Mouse (Mus musculus) heart, adult 2 months (tissue): ENCODE measurements around the gene Fxyd7. TPM values are rescaled to one million over a fixed set of nuclear protein-coding genes. Genes with fewer than 3 reads are reported as not detected.

Experiments used
- DNase-seq, 2 experiments: peaks; one replicate each; pipeline ENCODE4 v3.0.0; 2021
- H3K27ac ChIP-seq: fragments of 200-600 bp; 2 replicates; pipeline ENCODE4 v1.8.1; 2022
- H3K27me3 ChIP-seq: fragments of 200-500 bp; 2 replicates; pipeline ENCODE4 v1.6.1; 2012; ENCODE audit warnings: mild to moderate bottlenecking, low read length, inconsistent platforms, mixed read lengths; ENCODE audit not compliant: control insufficient read depth, insufficient read depth
- H3K36me3 ChIP-seq: fragments of 200-500 bp; 2 replicates; pipeline ENCODE4 v1.6.1; 2012; ENCODE audit warnings: low read length, inconsistent platforms; ENCODE audit not compliant: control insufficient read depth, insufficient read depth
- H3K4me1 ChIP-seq: fragments of 200-500 bp; 2 replicates; pipeline ENCODE4 v1.6.1; 2011; ENCODE audit warnings: low read length; ENCODE audit not compliant: control insufficient read depth, insufficient read depth
- H3K4me3 ChIP-seq: fragments of 200-600 bp; 2 replicates; pipeline ENCODE4 v1.8.1; 2022
- H3K79me2 ChIP-seq: fragments of 200-500 bp; replicated peaks from 2 replicates; pipeline ENCODE4 v1.6.1; 2012; ENCODE audit warnings: mild to moderate bottlenecking, inconsistent platforms, low read length, moderate library complexity, mixed read lengths; ENCODE audit not compliant: control insufficient read depth, insufficient read depth
- H3K9ac ChIP-seq: fragments of 200-500 bp; 2 replicates; pipeline ENCODE4 v1.6.1; 2012; ENCODE audit warnings: low read depth, mild to moderate bottlenecking, control low read depth, inconsistent platforms, low read length, mixed read lengths
- CTCF ChIP-seq: fragments of 200-600 bp; IDR thresholded peaks from 2 replicates; pipeline ENCODE4 v1.8.1; 2022; ENCODE audit warnings: antibody characterized with exemption, mild to moderate bottlenecking, moderate library complexity
- EP300 ChIP-seq: fragments of 200-500 bp; IDR thresholded peaks from 2 replicates; pipeline ENCODE4 v1.6.1; 2011; ENCODE audit warnings: low read depth, low read length, control low read depth; ENCODE audit not compliant: insufficient read depth
- POLR2A ChIP-seq: fragments of 200-500 bp; IDR thresholded peaks from 2 replicates; pipeline ENCODE4 v1.6.1; 2011; ENCODE audit warnings: mild to moderate bottlenecking, low read depth, low read length, control low read depth; ENCODE audit not compliant: insufficient read depth
- WGBS: fragments of 180-500 bp; shearing (Covaris S2); methylation state at CpG from one replicate; pipeline ENCODE4 v1.1.7; 2018; 5-methylcytosine and 5-hydroxymethylcytosine counted together
- intact Hi-C: fragments of 180-260 bp; cut with DNase I; formaldehyde crosslinking; loops from one replicate; pipeline ENCODE4 v1.15.1; 2025
- polyA plus RNA-seq: library from polyadenylated mRNA; depleted of rRNA; stranded (reverse); fragments of >200 nt; gene quantifications from 2 replicates; pipeline ENCODE4 v1.2.3, GENCODE M21; 2012
- total RNA-seq, 2 experiments: library from RNA; stranded (reverse); gene quantifications; 2 replicates each; pipeline ENCODE4 v1.2.3; 2021

Gene Fxyd7
- total and polyA plus RNA-seq, 3 experiments, result 0.63 to 3.4 (median 1.5) TPM

DNA sequence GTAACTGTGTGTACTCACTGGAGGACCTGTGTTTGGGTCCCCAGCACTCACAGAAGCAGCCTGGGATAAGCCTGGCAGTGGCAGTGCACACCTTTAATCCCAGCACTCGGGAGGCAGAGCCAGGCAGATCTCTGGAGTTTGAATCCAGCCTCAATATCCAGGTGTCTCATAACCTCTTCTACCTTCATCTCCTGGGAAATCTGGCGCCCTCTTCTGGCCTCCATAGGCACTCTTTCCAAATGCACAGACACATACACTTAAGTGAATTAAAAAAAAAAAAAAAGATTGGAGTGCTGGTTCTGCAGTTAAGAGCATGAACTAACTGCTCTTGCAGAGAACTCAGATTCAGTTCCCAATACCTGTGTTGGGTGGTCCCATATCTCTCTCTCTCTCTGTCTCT is 20.6 kb downstream of the Fxyd7 start:
- H3K36me3 ChIP-seq, result no peaks in the 10 kb centered on the region
- no peak overlapping the region for H3K27ac ChIP-seq
- peaks cover 5% of the 10 kb centered on the region for H3K4me1 ChIP-seq
- H3K4me3 ChIP-seq, result no peak overlapping the region
- no peak for DNase-seq
- H3K27me3 ChIP-seq, result no peaks in the 10 kb centered on the region
- H3K9ac ChIP-seq, result no peak overlapping the region
- intact Hi-C loops, result no loop called here
- 70% methylated on average over 2 of the region's 2 CpGs for WGBS
- no peaks in the 10 kb centered on the region for H3K79me2 ChIP-seq
- no peak for TF ChIP-seq EP300
- peak; percentile 34; the same call in 1 of the 2 replicates for TF ChIP-seq CTCF
- TF ChIP-seq POLR2A, result no peak

DNA sequence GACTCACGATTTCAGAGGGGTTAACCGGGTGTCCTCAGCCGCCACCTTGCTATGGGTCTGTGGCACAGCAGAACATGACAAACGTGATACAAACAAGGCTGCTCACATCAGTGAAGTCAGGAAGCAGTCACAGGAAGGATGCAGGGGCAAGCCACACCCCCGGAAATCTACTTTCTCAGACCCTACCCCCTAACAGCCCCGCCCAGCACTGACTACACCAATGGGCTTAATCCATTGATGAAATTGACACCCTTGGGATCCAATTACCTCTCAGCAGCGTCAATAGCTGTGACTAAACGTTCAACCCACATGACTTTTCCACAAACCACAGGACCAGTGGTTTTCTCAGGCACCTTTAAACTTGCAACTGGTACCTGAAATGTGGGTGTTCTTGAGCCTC is 22.7 kb downstream of the Fxyd7 start:
- intact Hi-C loops, result no loop called here

DNA sequence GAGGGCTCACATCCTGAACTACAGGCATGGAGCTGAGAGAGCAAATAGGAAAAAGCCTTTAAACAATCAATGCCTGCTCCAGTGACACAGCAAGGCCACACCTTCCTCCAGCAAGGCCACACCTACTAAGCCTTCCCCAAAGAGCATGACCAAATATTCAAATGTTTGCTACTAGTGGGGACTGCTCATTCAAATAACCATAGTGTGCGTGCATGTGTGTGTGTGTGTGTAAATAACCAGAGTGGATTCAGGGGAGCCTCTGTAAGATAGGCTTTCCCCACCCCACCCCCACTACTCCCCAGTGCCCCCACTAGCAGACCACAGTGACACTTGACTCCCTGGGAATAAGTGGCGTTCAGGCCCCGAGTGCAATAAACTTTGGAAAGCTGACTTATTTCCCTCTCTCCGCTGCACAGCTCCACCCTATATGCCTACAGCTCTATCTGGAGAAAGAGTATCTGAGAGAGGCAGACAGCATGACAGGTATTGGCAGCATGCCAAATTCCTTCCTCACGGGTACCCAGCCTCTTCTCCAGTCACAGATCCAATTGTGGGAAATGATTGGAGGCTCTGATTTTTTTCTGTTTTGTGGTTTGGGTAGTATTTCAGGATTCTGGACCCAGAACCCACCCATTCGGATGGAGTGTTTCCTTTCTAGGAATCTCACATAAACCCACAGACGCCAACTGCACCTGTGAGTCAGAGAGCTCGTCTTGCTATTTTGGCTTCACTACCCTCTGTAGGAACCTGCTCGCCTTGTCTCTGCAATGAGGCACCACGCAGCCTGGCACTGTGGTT is 34.0 kb downstream of the Fxyd7 start:
- Histone ChIP-seq H3K27me3 (no peaks in the 10 kb centered on the region), H3K27ac (no peak overlapping the region), H3K4me3 (no peak overlapping the region), H3K4me1 (no peaks in the 10 kb centered on the region), H3K36me3 (no peaks in the 10 kb centered on the region), H3K9ac (no peak overlapping the region), H3K79me2 (no peaks in the 10 kb centered on the region)
- DNase-seq, result no peak
- 35% methylated on average over 10 of the region's 10 CpGs for WGBS
- intact Hi-C loops, result no loop called here
- no peak for TF ChIP-seq CTCF
- TF ChIP-seq EP300, result no peak
- TF ChIP-seq POLR2A, result no peak

More for the DNA sequence above, 22.7 kb downstream of the Fxyd7 start:
- Histone ChIP-seq H3K4me3 (no peak overlapping the region), H3K27me3 (no peaks in the 10 kb centered on the region), H3K79me2 (no peaks in the 10 kb centered on the region), H3K36me3 (no peaks in the 10 kb centered on the region), H3K9ac (no peak overlapping the region), H3K4me1 (peaks cover 3% of the 10 kb centered on the region), H3K27ac (no peak overlapping the region)
- TF ChIP-seq EP300 (no peak), CTCF (no peak), POLR2A (no peak)
- DNase-seq, result no peak
- 67% methylated on average over 8 of the region's 8 CpGs for WGBS

DNA sequence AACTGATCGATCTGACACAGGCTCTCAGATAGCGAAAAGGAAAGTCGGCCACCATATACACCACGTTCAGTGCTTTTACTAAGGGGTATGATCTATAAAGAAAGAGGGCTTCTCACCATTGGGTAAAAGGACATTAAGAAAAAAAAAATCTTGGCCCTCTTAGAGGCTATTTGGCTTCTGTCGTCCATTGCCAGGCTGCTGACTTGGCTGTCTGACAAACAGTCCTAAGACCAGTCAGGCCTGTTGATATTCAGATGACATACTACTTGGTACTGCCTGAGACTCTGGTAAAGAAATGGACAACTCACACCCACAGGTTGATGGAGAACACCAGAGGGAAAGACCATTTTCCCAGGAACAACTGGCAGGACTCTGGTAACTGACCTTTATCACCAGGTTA is 38.3 kb downstream of the Fxyd7 start:
- TF ChIP-seq EP300, result no peak
- no peak for TF ChIP-seq CTCF
- TF ChIP-seq POLR2A, result no peak
- 70% methylated on average over 5 of the region's 5 CpGs for WGBS
- no peak overlapping the region for H3K27ac ChIP-seq
- no peak for DNase-seq
- H3K4me3 ChIP-seq, result no peak overlapping the region
- intact Hi-C loops, result no loop called here
- H3K79me2 ChIP-seq, result no peaks in the 10 kb centered on the region
- peaks cover under 1% of the 10 kb centered on the region; the same call in 1 of the 2 replicates for H3K4me1 ChIP-seq
- H3K9ac ChIP-seq, result no peak overlapping the region
- no peaks in the 10 kb centered on the region for H3K36me3 ChIP-seq
- no peaks in the 10 kb centered on the region for H3K27me3 ChIP-seq

DNA sequence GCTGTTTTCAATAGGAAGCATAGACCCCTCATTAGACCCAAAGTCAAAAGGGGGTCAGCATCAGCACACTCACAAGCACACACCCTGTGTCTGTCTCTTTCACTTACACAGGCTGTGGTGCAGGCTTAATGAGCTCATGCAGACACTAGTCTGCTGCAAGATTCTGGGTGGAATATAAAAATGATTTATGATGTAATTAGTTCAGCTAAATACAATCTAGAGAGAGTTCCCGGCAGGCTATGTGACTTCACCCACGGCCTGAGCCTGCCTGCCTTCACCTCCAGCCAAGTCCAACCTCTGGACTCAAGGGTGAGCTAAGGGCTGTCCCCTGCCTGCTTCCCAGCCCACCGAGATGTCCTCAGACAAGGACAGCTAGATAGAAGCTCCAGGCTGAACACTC is 42.4 kb downstream of the Fxyd7 start:
- Histone ChIP-seq H3K27me3 (no peaks in the 10 kb centered on the region), H3K27ac (no peak overlapping the region), H3K4me3 (no peak overlapping the region), H3K79me2 (no peaks in the 10 kb centered on the region), H3K4me1 (peaks cover 2% of the 10 kb centered on the region; the same call in 1 of the 2 replicates), H3K36me3 (no peaks in the 10 kb centered on the region), H3K9ac (no peak overlapping the region)
- TF ChIP-seq POLR2A, result no peak
- TF ChIP-seq EP300, result no peak
- TF ChIP-seq CTCF, result no peak
- no peak for DNase-seq
- 54% methylated on average over 3 of the region's 3 CpGs for WGBS
- intact Hi-C loops, result no loop called here

- TF ChIP-seq EP300, result no peak
- TF ChIP-seq CTCF, result no peak
- TF ChIP-seq POLR2A, result no peak
- peak in 1 of 2 experiments; percentile 20 for DNase-seq
- intact Hi-C loops, result no loop called here
- Histone ChIP-seq H3K36me3 (no peaks in the 10 kb centered on the region), H3K27me3 (no peaks in the 10 kb centered on the region), H3K9ac (no peak overlapping the region), H3K4me3 (no peak overlapping the region), H3K79me2 (no peaks in the 10 kb centered on the region), H3K27ac (no peak overlapping the region), H3K4me1 (peaks cover 2% of the 10 kb centered on the region; the same call in 1 of the 2 replicates)
- 53% methylated on average over 1 of the region's 1 CpGs for WGBS
Observed at GRCm38 (mm10) chr7:31008175-31008574, 43.1 kb downstream of the Fxyd7 start.
